Mouse (Mus musculus) adrenal gland, postnatal 4 days (tissue): ENCODE results near the gene Gm10065. TPM values are rescaled to one million over a fixed set of nuclear protein-coding genes. Genes with fewer than 3 reads are reported as not detected.
"Not testable (repeated sequence)": the region's sequence is repeated elsewhere in the genome, so short reads cannot be mapped to it uniquely, and the experiment has no call there.

Source experiments
- DNase-seq, 2 experiments: peaks; one replicate each; pipeline ENCODE4 v3.0.0; 2021 to 2022; ENCODE audit warnings: low spot score in 2 of 2, mixed read lengths in 2 of 2
- long read RNA-seq, 2 experiments: library from polyadenylated mRNA; stranded (forward); transcript quantifications; one replicate each; pipeline ENCODE4 v2.0.0; 2021
- total RNA-seq, 2 experiments: library from RNA; stranded (reverse); gene quantifications; 2 replicates each; pipeline ENCODE4 v1.2.3; 2021

The Gm10065 gene
- not detected for total RNA-seq
- long read RNA-seq, experiment 1, partial matches to known transcripts = 0 of 1 reads
- long read RNA-seq, experiment 1, other reads (novel, unspliced or antisense) = 0 of 1 reads
- long read RNA-seq, experiment 2, partial matches to known transcripts = 0 of 1 reads
- long read RNA-seq, experiment 2, other reads (novel, unspliced or antisense) = 0 of 1 reads

- DNase-seq = peak; percentile 24 to 46
Measured at GRCm38 (mm10) chr13:21478759-21479670, at the start of gene Gm10065, which contains the start of gene Zkscan4. TSS of gene Gm10065 (minus strand) at chr13:21479441. TSS of gene Zkscan4 (plus strand) at chr13:21478907.

GRCm38 (mm10) chr13:21506221-21506649 lies 27.0 kb upstream of the Gm10065 start:
- DNase-seq = peak; percentile 67 to 77

GRCm38 (mm10) chr13:21502296-21502695 lies 23.1 kb upstream of the Gm10065 start:
- no peak for DNase-seq

GRCm38 (mm10) chr13:21501182-21501581 lies 21.9 kb upstream of the Gm10065 start, which contains the start of gene Gm11273:
TSS of gene Gm11273 (minus strand) at chr13:21501418.
- not testable (repeated sequence) for DNase-seq

- no peak for DNase-seq
Measured at GRCm38 (mm10) chr13:21495080-21495479, 15.8 kb upstream of the Gm10065 start, which contains the start of gene AK157302. TSS of gene AK157302 (plus strand) at chr13:21495223.

- no peak for DNase-seq
Measured at GRCm38 (mm10) chr13:21492847-21493246, 13.6 kb upstream of the Gm10065 start.

GRCm38 (mm10) chr13:21486881-21487280 lies 7.6 kb upstream of the Gm10065 start:
- DNase-seq = no peak

- DNase-seq = no peak
Measured at GRCm38 (mm10) chr13:21472427-21472826, 6.8 kb downstream of the Gm10065 start.

GRCm38 (mm10) chr13:21469097-21469496 lies 10.1 kb downstream of the Gm10065 start:
- DNase-seq = no peak

GRCm38 (mm10) chr13:21468061-21469019 lies 10.9 kb downstream of the Gm10065 start, which contains the start of gene Nkapl:
TSS of gene Nkapl (minus strand) at chr13:21468509.
- peak; percentile 32 to 62 for DNase-seq

- no peak for DNase-seq
Measured at GRCm38 (mm10) chr13:21467336-21467735, 11.9 kb downstream of the Gm10065 start.

GRCm38 (mm10) chr13:21462516-21462915 lies 16.7 kb downstream of the Gm10065 start:
- DNase-seq = not testable (repeated sequence)

- no peak for DNase-seq
Measured at GRCm38 (mm10) chr13:21456347-21456746, 22.9 kb downstream of the Gm10065 start.

GRCm38 (mm10) chr13:21454133-21454532 lies 25.1 kb downstream of the Gm10065 start:
- no peak for DNase-seq

- peak; percentile 48 to 70 for DNase-seq
Measured at GRCm38 (mm10) chr13:21453449-21453848, 25.8 kb downstream of the Gm10065 start, which contains the start of gene Zscan26. TSS of gene Zscan26 (minus strand) at chr13:21453730.

GRCm38 (mm10) chr13:21453042-21453441 lies 26.2 kb downstream of the Gm10065 start:
- no peak for DNase-seq

- DNase-seq = no peak
Measured at GRCm38 (mm10) chr13:21447856-21448614, 31.2 kb downstream of the Gm10065 start.

GRCm38 (mm10) chr13:21446796-21447195 lies 32.4 kb downstream of the Gm10065 start:
- DNase-seq = no peak

GRCm38 (mm10) chr13:21441207-21441572 lies 38.1 kb downstream of the Gm10065 start:
- DNase-seq = no peak
